Mouse (Mus musculus): ENCODE data around the gene B3gnt8.

Gene B3gnt8

GRCm38 (mm10) chr7:25657785-25658184, 31.3 kb downstream of the B3gnt8 start:
- in situ Hi-C loops (cut with MboI, MseI): loop anchor here (5.0 kb wide), 1 partner anchor 35 kb away; no protein-coding TSS in a partner anchor

GRCm38 (mm10) chr7:25658657-25659472, 32.4 kb downstream of the B3gnt8 start, which contains the start of the genes Bckdha and Exosc5:
TSS of gene Bckdha (minus strand) at chr7:25658981.
TSS of gene Exosc5 (plus strand) at chr7:25659164.
- in situ Hi-C loops (cut with MboI, MseI): loop anchor here (5.0 kb wide), 1 partner anchor 37 kb away; no protein-coding TSS in a partner anchor

GRCm38 (mm10) chr7:25666381-25666780, 39.9 kb downstream of the B3gnt8 start:
- in situ Hi-C loops (cut with MboI, MseI): no loop called here

GRCm38 (mm10) chr7:25669158-25669557, 42.7 kb downstream of the B3gnt8 start:
- in situ Hi-C loops (cut with MboI, MseI): no loop called here

- in situ Hi-C loops (cut with MboI, MseI): no loop called here
These were observed 43.2 kb downstream of the B3gnt8 start for GRCm38 (mm10) chr7:25669631-25670030.

GRCm38 (mm10) chr7:25670096-25670495, 43.6 kb downstream of the B3gnt8 start:
- in situ Hi-C loops (cut with MboI, MseI): no loop called here

GRCm38 (mm10) chr7:25671686-25672085, 45.2 kb downstream of the B3gnt8 start:
- in situ Hi-C loops (cut with MboI, MseI): no loop called here

- in situ Hi-C loops (cut with MboI, MseI): no loop called here
These were observed 46.0 kb downstream of the B3gnt8 start for GRCm38 (mm10) chr7:25672442-25672841.

- in situ Hi-C loops (cut with MboI, MseI): no loop called here
These were observed 47.8 kb downstream of the B3gnt8 start for GRCm38 (mm10) chr7:25674297-25674696.

GRCm38 (mm10) chr7:25674719-25675300, 48.4 kb downstream of the B3gnt8 start, which contains the start of gene Tmem91:
TSS of gene Tmem91 (minus strand) at chr7:25675166.
- in situ Hi-C loops (cut with MboI, MseI): no loop called here

- in situ Hi-C loops (cut with MboI, MseI): no loop called here
These were observed 49.0 kb downstream of the B3gnt8 start for GRCm38 (mm10) chr7:25675405-25675804.

GRCm38 (mm10) chr7:25676085-25676781, 49.8 kb downstream of the B3gnt8 start:
- in situ Hi-C loops (cut with MboI, MseI): no loop called here

GRCm38 (mm10) chr7:25677013-25677412, 50.6 kb downstream of the B3gnt8 start:
- in situ Hi-C loops (cut with MboI, MseI): no loop called here

GRCm38 (mm10) chr7:25679971-25680370, 53.5 kb downstream of the B3gnt8 start:
- in situ Hi-C loops (cut with MboI, MseI): loop anchor here (10.0 kb wide), 1 partner anchor 1305 kb away; the partner anchor contains the start of gene Kcnn4

GRCm38 (mm10) chr7:25680514-25681258, 54.2 kb downstream of the B3gnt8 start, which contains the start of gene B9d2:
TSS of gene B9d2 (plus strand) at chr7:25680780.
- in situ Hi-C loops (cut with MboI, MseI): loop anchor here (10.0 kb wide), 1 partner anchor 1306 kb away; the partner anchor contains the start of gene Kcnn4

- in situ Hi-C loops (cut with MboI, MseI): loop anchor here (10.0 kb wide), 1 partner anchor 1307 kb away; the partner anchor contains the start of gene Kcnn4
These were observed 55.1 kb downstream of the B3gnt8 start for GRCm38 (mm10) chr7:25681341-25682231.

GRCm38 (mm10) chr7:25683474-25684180, 57.2 kb downstream of the B3gnt8 start:
- in situ Hi-C loops (cut with MboI, MseI): loop anchor here (10.0 kb wide), 1 partner anchor 1309 kb away; the partner anchor contains the start of gene Kcnn4

- in situ Hi-C loops (cut with MboI, MseI): loop anchor here (10.0 kb wide), 1 partner anchor 1310 kb away; the partner anchor contains the start of gene Kcnn4
These were observed 58.2 kb downstream of the B3gnt8 start for GRCm38 (mm10) chr7:25684659-25685058.

Measured in T-helper 1 cell (primary cell).